Mouse (Mus musculus): ENCODE measurements around the gene Lin9.
"Not testable (repeated sequence)": the region's sequence is repeated elsewhere in the genome, so short reads cannot be mapped to it uniquely, and the experiment has no call there.

Gene Lin9

DNA sequence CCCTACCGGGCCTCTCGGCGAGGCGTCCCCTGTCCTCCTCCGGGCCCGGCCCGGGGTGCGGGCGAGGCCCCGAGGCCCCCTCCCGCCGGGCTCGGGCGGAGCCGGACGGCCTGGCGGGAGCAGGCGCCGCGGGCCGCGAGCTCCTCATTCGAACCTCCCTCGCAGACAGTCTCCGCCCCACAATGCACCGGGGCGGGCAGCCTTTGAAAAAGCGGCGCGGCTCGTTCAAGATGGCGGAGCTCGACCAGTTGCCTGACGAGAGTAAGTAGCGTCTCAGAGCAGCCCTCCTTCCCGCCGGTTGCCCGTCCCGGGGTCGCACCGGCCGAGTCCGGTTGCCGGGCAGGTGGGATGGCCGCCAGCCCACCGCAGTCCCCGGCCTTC, at the start of gene Lin9:
Gene Lin9 (plus strand): TSS at position 14 of the 381 bp plus-strand sequence.
- DNase-seq (ENCODE audit: low spot score in 2 of 2): peak; percentile 81 to 88

GRCm38 (mm10) chr1:180600578-180600977, 40.4 kb upstream of the Lin9 start:
- DNase-seq (ENCODE audit: low spot score in 2 of 2): no peak

DNA sequence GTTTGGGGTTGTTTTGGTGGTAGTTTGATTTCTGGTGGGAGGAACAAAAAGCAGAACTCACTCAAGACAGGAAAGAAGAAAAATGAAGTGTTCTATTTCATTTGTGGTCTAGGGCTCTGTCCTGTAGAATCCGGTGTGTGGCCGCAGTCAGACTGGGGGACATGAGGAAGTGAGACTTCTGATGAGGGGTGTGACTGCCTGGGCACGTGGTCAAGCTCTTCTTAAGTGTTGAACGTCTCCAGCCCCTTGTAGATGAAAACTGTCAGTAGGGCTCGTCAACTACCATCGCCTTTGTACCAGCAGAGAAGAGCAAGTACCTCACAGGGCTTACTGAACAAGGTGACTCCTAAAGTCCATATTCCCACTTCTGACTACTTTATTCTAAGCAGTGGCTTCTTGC, 39.1 kb upstream of the Lin9 start:
- DNase-seq (ENCODE audit: low spot score in 2 of 2): peak; percentile 29 to 58

DNA sequence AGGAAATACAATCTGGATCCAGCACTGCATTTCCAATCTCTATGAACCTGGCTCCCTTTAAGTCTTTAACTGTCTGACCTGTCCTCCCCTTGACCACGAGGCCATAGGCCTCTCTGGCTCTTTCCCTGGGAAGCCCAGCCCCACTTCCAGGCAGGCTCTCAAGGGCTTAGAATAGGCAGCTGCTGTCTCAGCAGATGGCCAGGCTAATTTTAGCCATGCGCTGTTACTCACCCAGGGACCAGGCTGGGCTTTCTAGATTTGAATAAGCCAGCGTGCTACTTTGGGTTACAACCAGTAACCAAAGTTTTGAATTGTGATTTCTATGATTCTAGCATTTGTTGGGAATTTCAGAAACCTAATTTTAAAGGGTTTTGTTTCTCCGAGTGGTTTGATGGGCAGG, 36.4 kb upstream of the Lin9 start:
- DNase-seq (ENCODE audit: low spot score in 2 of 2): peak; percentile 77 to 78

DNA sequence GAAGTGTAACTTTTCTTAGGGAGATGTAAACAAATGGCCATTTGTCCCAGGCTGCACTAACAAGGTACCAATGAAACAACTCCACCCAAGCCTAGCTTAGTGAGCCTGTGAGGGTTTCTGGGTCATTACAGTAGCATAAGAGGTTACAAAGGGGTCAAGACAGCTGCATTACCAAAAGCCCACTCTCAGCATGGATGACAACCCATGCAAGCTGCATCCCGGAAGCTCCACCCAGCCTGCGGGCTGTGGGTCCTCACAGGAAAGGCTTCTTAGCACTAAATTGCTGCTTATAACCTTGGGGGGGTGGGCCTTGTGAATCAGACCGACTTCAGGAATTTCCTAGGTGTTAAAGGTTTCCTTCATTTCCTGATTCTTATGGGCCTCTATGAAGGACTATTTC, 34.8 kb upstream of the Lin9 start:
- DNase-seq (ENCODE audit: low spot score in 2 of 2): no peak

GRCm38 (mm10) chr1:180606796-180607577, 34.0 kb upstream of the Lin9 start:
- no peak for DNase-seq (ENCODE audit: low spot score in 2 of 2)

DNA sequence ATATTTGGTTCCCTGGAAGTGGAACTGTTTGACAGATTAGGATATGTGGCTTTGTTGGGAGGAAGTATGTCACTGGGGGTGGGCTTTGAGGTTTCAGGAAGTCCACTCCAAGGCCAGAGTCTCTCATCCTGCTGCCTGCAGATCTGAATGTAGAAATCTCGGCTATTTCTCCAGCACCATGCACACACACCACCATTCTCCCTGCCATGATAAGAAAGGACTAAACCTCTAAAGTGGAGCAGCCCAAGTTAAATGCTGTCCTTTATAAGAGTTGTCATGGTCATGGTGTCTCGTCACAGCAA, 33.4 kb upstream of the Lin9 start:
- DNase-seq (ENCODE audit: low spot score in 2 of 2): no peak

DNA sequence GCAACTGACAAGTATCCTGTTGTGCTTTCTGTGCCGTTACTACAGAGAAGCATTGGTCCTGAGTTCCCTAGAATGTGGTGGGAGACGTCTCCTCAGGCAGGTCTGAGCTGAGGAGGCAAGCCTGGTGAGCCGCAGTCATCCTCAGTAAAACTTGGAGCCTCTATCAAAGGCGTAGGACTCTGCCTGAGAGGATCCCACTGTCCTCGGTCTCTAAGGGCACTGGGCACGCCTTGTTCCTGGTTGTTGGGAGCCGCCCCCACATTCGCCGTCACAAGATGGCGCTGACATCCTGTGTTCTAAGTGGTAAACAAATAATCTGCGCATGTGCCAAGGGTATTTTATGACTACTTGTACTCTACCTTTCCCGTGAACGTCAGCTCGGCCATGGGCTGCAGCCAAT, 29.1 kb upstream of the Lin9 start:
- not testable (repeated sequence) for DNase-seq (ENCODE audit: low spot score in 2 of 2)

GRCm38 (mm10) chr1:180616762-180617161, 24.2 kb upstream of the Lin9 start:
- DNase-seq (ENCODE audit: low spot score in 2 of 2): no peak

DNA sequence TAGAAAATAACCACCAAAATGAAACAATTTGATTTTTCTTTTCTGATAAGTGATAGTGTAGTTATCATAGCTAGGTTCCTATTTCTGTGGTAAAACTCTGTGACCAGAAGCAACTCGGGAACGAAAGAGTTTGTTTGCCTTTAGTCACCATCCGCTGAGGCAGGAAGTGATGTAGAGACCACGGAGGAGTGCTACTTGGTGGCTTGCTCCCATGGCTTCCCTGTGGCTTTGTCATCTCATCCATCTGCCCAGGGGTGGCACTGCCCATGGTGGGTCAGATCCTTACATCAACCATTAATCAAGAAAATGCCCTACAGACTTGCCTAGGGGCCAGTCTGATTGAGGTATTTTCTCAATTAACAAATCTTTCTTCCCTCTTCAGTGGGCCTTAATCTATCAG, 18.6 kb upstream of the Lin9 start:
- no peak for DNase-seq (ENCODE audit: low spot score in 2 of 2)

- no peak for DNase-seq (ENCODE audit: low spot score in 2 of 2)
Observed at GRCm38 (mm10) chr1:180623911-180624310, 17.0 kb upstream of the Lin9 start.

- peak; percentile 70 to 76 for DNase-seq (ENCODE audit: low spot score in 2 of 2)
Observed at GRCm38 (mm10) chr1:180626141-180626540, 14.8 kb upstream of the Lin9 start.

DNA sequence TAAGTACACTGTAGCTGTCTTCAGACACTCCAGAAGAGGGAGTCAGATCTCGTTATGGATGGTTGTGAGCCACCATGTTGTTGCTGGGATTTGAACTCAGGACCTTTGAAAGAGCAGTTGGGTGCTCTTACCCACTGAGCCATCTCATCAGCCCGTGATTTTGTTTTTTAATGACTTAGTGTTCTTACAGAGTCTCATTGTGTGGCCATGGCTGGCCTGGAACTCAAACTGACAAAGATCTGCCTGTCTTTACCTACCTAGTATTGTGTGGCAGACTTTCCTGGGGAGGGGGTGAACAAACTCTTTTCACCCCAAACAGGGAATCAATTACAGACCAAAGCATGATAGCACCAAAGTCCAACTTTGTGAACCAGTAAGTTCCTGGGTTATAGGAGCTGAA, 3.2 kb upstream of the Lin9 start:
- DNase-seq (ENCODE audit: low spot score in 2 of 2): not testable (repeated sequence)

GRCm38 (mm10) chr1:180639416-180640401, 1.2 kb upstream of the Lin9 start:
- DNase-seq (ENCODE audit: low spot score in 2 of 2): no peak

- peak in 1 of 2 experiments; percentile 21 for DNase-seq (ENCODE audit: low spot score in 2 of 2)
Observed at GRCm38 (mm10) chr1:180640605-180641125, 285 bp upstream of the Lin9 start.

- peak in 1 of 2 experiments; percentile 18 for DNase-seq (ENCODE audit: low spot score in 2 of 2)
Observed at GRCm38 (mm10) chr1:180641518-180642227, 723 bp downstream of the Lin9 start.

DNA sequence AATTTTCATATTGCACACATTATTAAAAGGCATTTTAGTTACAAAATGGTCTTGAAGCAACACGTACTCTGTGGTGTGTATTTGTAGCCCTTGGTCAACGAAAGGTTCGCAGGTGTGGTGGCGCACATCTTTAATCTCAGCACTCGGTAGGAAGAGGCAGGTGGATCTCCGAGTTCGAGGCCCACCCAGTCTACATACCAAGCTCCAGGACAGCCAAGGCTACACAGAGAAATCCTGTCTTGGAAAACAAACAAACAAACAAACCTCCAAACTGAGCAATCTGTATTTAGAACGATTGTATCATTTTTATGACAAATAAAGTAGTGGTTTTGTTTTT, 1.2 kb downstream of the Lin9 start:
- no peak for DNase-seq (ENCODE audit: low spot score in 2 of 2)

- DNase-seq (ENCODE audit: low spot score in 2 of 2): no peak
Observed at GRCm38 (mm10) chr1:180691284-180691683, 50.3 kb downstream of the Lin9 start.

DNA sequence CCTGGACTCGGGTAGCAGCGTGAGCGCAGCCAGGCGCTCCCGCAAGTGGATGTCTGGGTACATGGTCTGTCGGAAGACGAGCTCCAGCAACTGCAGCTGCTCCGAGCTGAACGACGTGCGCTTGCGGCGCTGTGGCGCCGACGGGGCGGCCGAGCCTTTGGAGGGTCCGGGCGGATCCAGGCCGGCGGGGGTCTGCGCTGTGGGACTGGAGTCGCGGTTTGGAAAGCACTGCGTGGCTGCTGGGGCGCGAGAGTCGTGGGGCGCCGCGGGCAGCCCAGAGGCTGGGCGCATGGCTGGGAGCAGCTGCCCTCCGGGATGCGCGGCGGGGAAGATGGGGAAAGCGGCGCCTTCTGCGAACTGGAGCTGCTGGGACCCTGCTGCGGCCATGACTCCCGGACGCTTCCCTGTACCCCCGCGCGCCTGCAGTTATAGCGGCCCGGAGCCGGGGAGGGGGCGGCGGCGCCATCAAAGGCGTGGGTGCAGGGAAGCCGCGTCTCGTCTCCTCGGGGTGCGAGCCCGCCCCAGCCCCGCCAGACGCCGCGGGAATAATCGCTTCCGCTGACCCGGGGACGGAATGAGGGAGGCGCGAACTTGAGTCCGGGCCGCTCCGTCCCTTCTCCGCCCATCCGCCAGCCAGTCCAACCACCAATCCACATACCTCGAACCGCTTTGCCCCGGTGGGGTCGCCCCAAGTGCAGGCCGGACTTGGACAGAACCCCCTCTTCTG, 55.8 kb downstream of the Lin9 start, which contains the start of gene Mixl1:
Gene Mixl1 (minus strand): TSS at position 409 of the 727 bp plus-strand sequence.
- no peak for DNase-seq (ENCODE audit: low spot score in 2 of 2)

- DNase-seq (ENCODE audit: low spot score in 2 of 2): no peak
Observed at GRCm38 (mm10) chr1:180698063-180698462, 57.1 kb downstream of the Lin9 start.

- DNase-seq (ENCODE audit: low spot score in 2 of 2): no peak
Observed at GRCm38 (mm10) chr1:180703400-180703799, 62.5 kb downstream of the Lin9 start.
